Mouse (Mus musculus): ENCODE data around the gene Vmn1r235. TPM values are rescaled to one million over a fixed set of nuclear protein-coding genes. Genes with fewer than 3 reads are reported as not detected.

Gene Vmn1r235
- not detected in 2 replicates for polyA plus RNA-seq (2021; fragmentation: Nextera tagmentation)
- long read RNA-seq, experiment 1, result 0 reads
- long read RNA-seq, experiment 2, result 0 reads

GRCm38 (mm10) chr17:21256111-21256510 is at the start of gene Vmn1r235:
TSS of gene Vmn1r235 (plus strand) at chr17:21256411.

GRCm38 (mm10) chr17:21225787-21226186 is 30.4 kb upstream of the Vmn1r235 start, which contains the start of gene Vmn1r234:
TSS of gene Vmn1r234 (plus strand) at chr17:21226087.

GRCm38 (mm10) chr17:21282642-21283041 is 26.4 kb downstream of the Vmn1r235 start, which contains the start of gene Vmn1r236:
TSS of gene Vmn1r236 (plus strand) at chr17:21282942.

GRCm38 (mm10) chr17:21311565-21311964 is 55.4 kb downstream of the Vmn1r235 start, which contains the start of gene Vmn1r237:
TSS of gene Vmn1r237 (plus strand) at chr17:21311865.

Small RNA genes within 50 kb of the gene (microRNA-seq; reads per million reads assigned to microRNA genes)
- gene Gm26384, result not detected

Other genes starting within 250 kb of the Vmn1r235 start
- 8.7 and 14.7 TPM in 2 replicates for gene Zfp160, start 247.5 kb upstream of the Vmn1r235 start, polyA plus RNA-seq (2021; fragmentation: Nextera tagmentation)
- gene Vmn1r234, start 30.3 kb upstream of the Vmn1r235 start, polyA plus RNA-seq (2021; fragmentation: Nextera tagmentation), result not detected in 2 replicates
- gene Vmn1r236, start 26.5 kb downstream of the Vmn1r235 start, polyA plus RNA-seq (2021; fragmentation: Nextera tagmentation), result not detected in 2 replicates
- not detected in 2 replicates for gene Vmn1r237, start 55.5 kb downstream of the Vmn1r235 start, polyA plus RNA-seq (2021; fragmentation: Nextera tagmentation)
- 1.2 and 1.3 TPM in 2 replicates for gene Zfp677, start 127.3 kb downstream of the Vmn1r235 start, polyA plus RNA-seq (2021; fragmentation: Nextera tagmentation)
- 0.72 and 1.0 TPM in 2 replicates for gene Zfp54, start 166.8 kb downstream of the Vmn1r235 start, polyA plus RNA-seq (2021; fragmentation: Nextera tagmentation)
- gene Zfp51, start 194.0 kb downstream of the Vmn1r235 start, polyA plus RNA-seq (2021; fragmentation: Nextera tagmentation), result 3.2 and 4.1 TPM in 2 replicates
- gene Zfp53, start 232.6 kb downstream of the Vmn1r235 start, polyA plus RNA-seq (2021; fragmentation: Nextera tagmentation), result 2.9 and 3.2 TPM in 2 replicates